Mouse (Mus musculus): Measurements from ENCODE around the gene Gid4. TPM values are rescaled to one million over a fixed set of nuclear protein-coding genes. Genes with fewer than 3 reads are reported as not detected.
"Not testable (repeated sequence)": the region's sequence is repeated elsewhere in the genome, so short reads cannot be mapped to it uniquely, and the experiment has no call there.

Gene Gid4
- polyA plus RNA-seq, 1 experiment from 2014 or later: 26.3 TPM

- no peak for ATAC-seq (ENCODE audit: low FRiP score, low TSS enrichment)
- no peaks in the 10 kb centered on the region for H3K36me3 ChIP-seq (ENCODE audit: control insufficient read depth, insufficient read depth, low read length)
- H3K4me2 ChIP-seq (ENCODE audit: low read length): peak overlapping the region; percentile 60
- H3K4me1 ChIP-seq (ENCODE audit: control insufficient read depth, insufficient read depth, low read length): peaks cover 12% of the 10 kb centered on the region
- H3K9ac ChIP-seq (replicated peaks; ENCODE audit: low read length): peak overlapping the region; percentile 83; the same call in 1 of the 2 replicates
- no peaks in the 10 kb centered on the region for H3K27me3 ChIP-seq (ENCODE audit: control insufficient read depth, insufficient read depth, low read length)
- no peak for DNase-seq
- 29% methylated on average over 6 of the region's 6 CpGs for WGBS
- H3K4me3 ChIP-seq (replicated peaks; ENCODE audit: low read depth, low read length): peak overlapping the region; percentile 91
- no peak overlapping the region for H3K27ac ChIP-seq (replicated peaks; ENCODE audit: low read depth, low read length)
- no peaks in the 10 kb centered on the region for H3K9me3 ChIP-seq (ENCODE audit: control insufficient read depth, low read length)
Observed at GRCm38 (mm10) chr11:60418473-60418803, 1.5 kb downstream of the Gid4 start.

GRCm38 (mm10) chr11:60422046-60422668 is 5.2 kb downstream of the Gid4 start:
- peak; percentile 47 for DNase-seq
- Histone ChIP-seq H3K27ac (replicated peaks; ENCODE audit: low read depth, low read length) (no peak overlapping the region), H3K4me1 (ENCODE audit: control insufficient read depth, insufficient read depth, low read length) (peaks cover 5% of the 10 kb centered on the region), H3K4me3 (replicated peaks; ENCODE audit: low read depth, low read length) (no peak overlapping the region), H3K27me3 (ENCODE audit: control insufficient read depth, insufficient read depth, low read length) (no peaks in the 10 kb centered on the region), H3K36me3 (ENCODE audit: control insufficient read depth, insufficient read depth, low read length) (peaks cover 5% of the 10 kb centered on the region; the same call in 1 of the 2 replicates), H3K4me2 (ENCODE audit: low read length) (no peak overlapping the region), H3K9ac (replicated peaks; ENCODE audit: low read length) (no peak overlapping the region), H3K9me3 (ENCODE audit: control insufficient read depth, low read length) (no peaks in the 10 kb centered on the region)
- 73% methylated on average over 5 of the region's 6 CpGs for WGBS
- no peak for ATAC-seq (ENCODE audit: low FRiP score, low TSS enrichment)

- Histone ChIP-seq H3K27ac (replicated peaks; ENCODE audit: low read depth, low read length) (no peak overlapping the region), H3K4me1 (ENCODE audit: control insufficient read depth, insufficient read depth, low read length) (peaks cover 5% of the 10 kb centered on the region), H3K4me2 (ENCODE audit: low read length) (no peak overlapping the region), H3K27me3 (ENCODE audit: control insufficient read depth, insufficient read depth, low read length) (no peaks in the 10 kb centered on the region), H3K4me3 (replicated peaks; ENCODE audit: low read depth, low read length) (no peak overlapping the region), H3K36me3 (ENCODE audit: control insufficient read depth, insufficient read depth, low read length) (peaks cover 5% of the 10 kb centered on the region; the same call in 1 of the 2 replicates), H3K9me3 (ENCODE audit: control insufficient read depth, low read length) (no peaks in the 10 kb centered on the region), H3K9ac (replicated peaks; ENCODE audit: low read length) (no peak overlapping the region)
- DNase-seq (no peak), ATAC-seq (ENCODE audit: low FRiP score, low TSS enrichment) (no peak)
- WGBS: 77% methylated on average over 1 of the region's 1 CpGs
Observed at GRCm38 (mm10) chr11:60423006-60423405, 6.1 kb downstream of the Gid4 start.

GRCm38 (mm10) chr11:60426417-60426816 is 9.5 kb downstream of the Gid4 start:
- no peaks in the 10 kb centered on the region for H3K27me3 ChIP-seq (ENCODE audit: control insufficient read depth, insufficient read depth, low read length)
- 80% methylated on average over 1 of the region's 1 CpGs for WGBS
- peaks cover 11% of the 10 kb centered on the region for H3K36me3 ChIP-seq (ENCODE audit: control insufficient read depth, insufficient read depth, low read length)

GRCm38 (mm10) chr11:60427628-60428027 is 10.7 kb downstream of the Gid4 start:
- ATAC-seq (ENCODE audit: low FRiP score, low TSS enrichment) (no peak), DNase-seq (no peak)
- no peak overlapping the region for H3K27ac ChIP-seq (replicated peaks; ENCODE audit: low read depth, low read length)
- no peaks in the 10 kb centered on the region for H3K9me3 ChIP-seq (ENCODE audit: control insufficient read depth, low read length)
- no peak overlapping the region for H3K9ac ChIP-seq (replicated peaks; ENCODE audit: low read length)
- no peak overlapping the region for H3K4me3 ChIP-seq (replicated peaks; ENCODE audit: low read depth, low read length)
- peaks cover 18% of the 10 kb centered on the region for H3K36me3 ChIP-seq (ENCODE audit: control insufficient read depth, insufficient read depth, low read length)
- no peaks in the 10 kb centered on the region for H3K27me3 ChIP-seq (ENCODE audit: control insufficient read depth, insufficient read depth, low read length)
- no peak overlapping the region for H3K4me2 ChIP-seq (ENCODE audit: low read length)
- no peaks in the 10 kb centered on the region for H3K4me1 ChIP-seq (ENCODE audit: control insufficient read depth, insufficient read depth, low read length)
- WGBS: 96% methylated on average over 3 of the region's 3 CpGs

More at GRCm38 (mm10) chr11:60426417-60426816, 9.5 kb downstream of the Gid4 start:
- H3K9me3 ChIP-seq (ENCODE audit: control insufficient read depth, low read length): no peaks in the 10 kb centered on the region
- H3K27ac ChIP-seq (replicated peaks; ENCODE audit: low read depth, low read length): no peak overlapping the region
- H3K4me2 ChIP-seq (ENCODE audit: low read length): no peak overlapping the region
- DNase-seq (no peak), ATAC-seq (ENCODE audit: low FRiP score, low TSS enrichment) (no peak)
- H3K4me1 ChIP-seq (ENCODE audit: control insufficient read depth, insufficient read depth, low read length): no peaks in the 10 kb centered on the region
- H3K9ac ChIP-seq (replicated peaks; ENCODE audit: low read length): no peak overlapping the region
- H3K4me3 ChIP-seq (replicated peaks; ENCODE audit: low read depth, low read length): no peak overlapping the region

- H3K9me3 ChIP-seq (ENCODE audit: control insufficient read depth, low read length): no peaks in the 10 kb centered on the region
- H3K4me3 ChIP-seq (replicated peaks; ENCODE audit: low read depth, low read length): no peak overlapping the region
- peaks cover 60% of the 10 kb centered on the region for H3K36me3 ChIP-seq (ENCODE audit: control insufficient read depth, insufficient read depth, low read length)
- H3K27me3 ChIP-seq (ENCODE audit: control insufficient read depth, insufficient read depth, low read length): no peaks in the 10 kb centered on the region
- no peak overlapping the region for H3K27ac ChIP-seq (replicated peaks; ENCODE audit: low read depth, low read length)
- DNase-seq: no peak
- no peak overlapping the region for H3K9ac ChIP-seq (replicated peaks; ENCODE audit: low read length)
- H3K4me1 ChIP-seq (ENCODE audit: control insufficient read depth, insufficient read depth, low read length): no peaks in the 10 kb centered on the region
- no peak overlapping the region for H3K4me2 ChIP-seq (ENCODE audit: low read length)
- ATAC-seq (ENCODE audit: low FRiP score, low TSS enrichment): no peak
Observed at GRCm38 (mm10) chr11:60433501-60433900, 16.6 kb downstream of the Gid4 start.

- Histone ChIP-seq H3K4me2 (ENCODE audit: low read length) (no peak overlapping the region), H3K4me1 (ENCODE audit: control insufficient read depth, insufficient read depth, low read length) (no peaks in the 10 kb centered on the region), H3K36me3 (ENCODE audit: control insufficient read depth, insufficient read depth, low read length) (peaks cover 64% of the 10 kb centered on the region), H3K9ac (replicated peaks; ENCODE audit: low read length) (no peak overlapping the region), H3K9me3 (ENCODE audit: control insufficient read depth, low read length) (no peaks in the 10 kb centered on the region), H3K4me3 (replicated peaks; ENCODE audit: low read depth, low read length) (no peak overlapping the region), H3K27ac (replicated peaks; ENCODE audit: low read depth, low read length) (no peak overlapping the region), H3K27me3 (ENCODE audit: control insufficient read depth, insufficient read depth, low read length) (no peaks in the 10 kb centered on the region)
- no peak for DNase-seq
- ATAC-seq (ENCODE audit: low FRiP score, low TSS enrichment): no peak
- 100% methylated on average over 1 of the region's 1 CpGs for WGBS
Observed at GRCm38 (mm10) chr11:60435133-60435532, 18.2 kb downstream of the Gid4 start.

- WGBS: 91% methylated on average over 3 of the region's 3 CpGs
- no peak overlapping the region for H3K9ac ChIP-seq (replicated peaks; ENCODE audit: low read length)
- no peak overlapping the region for H3K4me3 ChIP-seq (replicated peaks; ENCODE audit: low read depth, low read length)
- no peaks in the 10 kb centered on the region for H3K9me3 ChIP-seq (ENCODE audit: control insufficient read depth, low read length)
- H3K4me1 ChIP-seq (ENCODE audit: control insufficient read depth, insufficient read depth, low read length): no peaks in the 10 kb centered on the region
- H3K4me2 ChIP-seq (ENCODE audit: low read length): no peak overlapping the region
- no peak for ATAC-seq (ENCODE audit: low FRiP score, low TSS enrichment)
- peaks cover 74% of the 10 kb centered on the region for H3K36me3 ChIP-seq (ENCODE audit: control insufficient read depth, insufficient read depth, low read length)
- no peaks in the 10 kb centered on the region for H3K27me3 ChIP-seq (ENCODE audit: control insufficient read depth, insufficient read depth, low read length)
- no peak overlapping the region for H3K27ac ChIP-seq (replicated peaks; ENCODE audit: low read depth, low read length)
- DNase-seq: no peak
Observed at GRCm38 (mm10) chr11:60436618-60437017, 19.7 kb downstream of the Gid4 start.

- not testable (repeated sequence) for H3K4me3 ChIP-seq (replicated peaks; ENCODE audit: low read depth, low read length); H3K4me2 ChIP-seq (ENCODE audit: low read length); H3K27me3 ChIP-seq (ENCODE audit: control insufficient read depth, insufficient read depth, low read length); ATAC-seq (ENCODE audit: low FRiP score, low TSS enrichment); DNase-seq; H3K9me3 ChIP-seq (ENCODE audit: control insufficient read depth, low read length); H3K9ac ChIP-seq (replicated peaks; ENCODE audit: low read length); H3K27ac ChIP-seq (replicated peaks; ENCODE audit: low read depth, low read length); H3K4me1 ChIP-seq (ENCODE audit: control insufficient read depth, insufficient read depth, low read length)
- 29% methylated on average over 1 of the region's 1 CpGs for WGBS
- peaks cover 72% of the 10 kb centered on the region for H3K36me3 ChIP-seq (ENCODE audit: control insufficient read depth, insufficient read depth, low read length)
Observed at GRCm38 (mm10) chr11:60439621-60440020, 22.7 kb downstream of the Gid4 start.

All from midbrain, embryonic 14.5 days (tissue).